Mouse (Mus musculus) Patski (cell line): ENCODE measurements around the gene Rtn1. TPM values are rescaled to one million over a fixed set of nuclear protein-coding genes. Genes with fewer than 3 reads are reported as not detected.
"Not testable (repeated sequence)": the region's sequence is repeated elsewhere in the genome, so short reads cannot be mapped to it uniquely, and the experiment has no call there.

Experiments used
- ATAC-seq: fragments of 100-300 bp; one replicate; pipeline ENCODE4 v1.8.0; 2021
- CTCF ChIA-PET: fragments of 350-600 bp; sonication (Branson Sonifier 250); formaldehyde crosslinking; loops from one replicate; lab custom pipeline; 2022; ENCODE audit warnings: inconsistent platforms; lab: Charles Lee
- POLR2A ChIA-PET: fragments of 350-600 bp; sonication (Branson Sonifier 250); formaldehyde crosslinking; loops from one replicate; lab custom pipeline; 2022; ENCODE audit warnings: antibody characterized with exemption, inconsistent platforms; lab: Charles Lee
- DNase-seq: peaks from one replicate; pipeline ENCODE4 v3.0.0-alpha.2; 2011; ENCODE audit warnings: low read depth, low spot score
- H3K27me3 ChIP-seq: fragments of 371-371 bp; one replicate; pipeline ENCODE4 v1.5.1; 2021
- CTCF ChIP-seq: fragments of 100-300 bp; IDR thresholded peaks from one replicate; pipeline ENCODE4 v1.5.1; 2021
- in situ Hi-C: fragments of 300-500 bp; cut with MboI; formaldehyde crosslinking; loops from 3 replicates; pipeline ENCODE4 v1.11.1; 2018; ENCODE audit warnings: low pct_unique_long_range_greater_than_20kb, mixed read lengths
- polyA plus RNA-seq: library from polyadenylated mRNA; unstranded; gene quantifications from one replicate; pipeline ENCODE4 v1.2.3, GENCODE M21; 2021

The Rtn1 gene
- polyA plus RNA-seq, 1 experiment from 2014 or later, result 15.0 TPM

- no peak for TF ChIP-seq CTCF
- CTCF ChIA-PET, result interaction anchor here (1.0 to 1.5 kb wide), 4 partner anchors 9 to 161 kb away, joined by 3 to 6 read pairs (median 3); no protein-coding TSS in a partner anchor
- in situ Hi-C loops, result no loop called here
- POLR2A ChIA-PET, result interaction anchor here (0.5 kb wide), 1 partner anchor 869 kb away, joined by 4 read pairs; no protein-coding TSS in a partner anchor
- DNase-seq (peak; percentile 51), ATAC-seq (peak; percentile 75)
- no peaks in the 10 kb centered on the region for H3K27me3 ChIP-seq
Measured at GRCm38 (mm10) chr12:72300971-72301370, 107.9 kb downstream of the Rtn1 start.

- DNase-seq, result no peak
- H3K27me3 ChIP-seq, result no peaks in the 10 kb centered on the region
- TF ChIP-seq CTCF, result no peak
- ChIA-PET POLR2A (no interaction called here), CTCF (no interaction called here)
- peak; percentile 70 for ATAC-seq
- in situ Hi-C loops, result no loop called here
Measured at GRCm38 (mm10) chr12:72298222-72298621, 110.6 kb downstream of the Rtn1 start.

GRCm38 (mm10) chr12:72296552-72296951, 112.3 kb downstream of the Rtn1 start:
- ATAC-seq (no peak), DNase-seq (no peak)
- H3K27me3 ChIP-seq, result no peaks in the 10 kb centered on the region
- ChIA-PET CTCF (no interaction called here), POLR2A (no interaction called here)
- TF ChIP-seq CTCF, result no peak
- in situ Hi-C loops, result no loop called here

GRCm38 (mm10) chr12:72293185-72293584, 115.7 kb downstream of the Rtn1 start:
- POLR2A ChIA-PET, H3K27me3 ChIP-seq, DNase-seq, in situ Hi-C loops, ATAC-seq: not testable (repeated sequence)
- CTCF ChIA-PET, result interaction anchor here (2.1 kb wide), 1 partner anchor 8 kb away, joined by 6 read pairs; no protein-coding TSS in a partner anchor

- in situ Hi-C loops, result no loop called here
Measured at GRCm38 (mm10) chr12:72292566-72292965, 116.3 kb downstream of the Rtn1 start.

GRCm38 (mm10) chr12:72291266-72291665, 117.6 kb downstream of the Rtn1 start:
- TF ChIP-seq CTCF, result no peak
- DNase-seq (no peak), ATAC-seq (no peak)
- ChIA-PET POLR2A (no interaction called here), CTCF (interaction anchor here (2.1 kb wide), 1 partner anchor 10 kb away, joined by 6 read pairs; no protein-coding TSS in a partner anchor)
- H3K27me3 ChIP-seq, result no peaks in the 10 kb centered on the region
- in situ Hi-C loops, result no loop called here

More at GRCm38 (mm10) chr12:72292566-72292965, 116.3 kb downstream of the Rtn1 start:
- DNase-seq (no peak), ATAC-seq (no peak)
- POLR2A ChIA-PET, result no interaction called here
- CTCF ChIA-PET, result interaction anchor here (2.1 kb wide), 1 partner anchor 9 kb away, joined by 6 read pairs; no protein-coding TSS in a partner anchor
- no peaks in the 10 kb centered on the region for H3K27me3 ChIP-seq
- no peak for TF ChIP-seq CTCF

- DNase-seq (no peak), ATAC-seq (no peak)
- no peaks in the 10 kb centered on the region for H3K27me3 ChIP-seq
- TF ChIP-seq CTCF, result no peak
- ChIA-PET POLR2A (no interaction called here), CTCF (no interaction called here)
- in situ Hi-C loops, result no loop called here
Measured at GRCm38 (mm10) chr12:72288215-72288614, 120.6 kb downstream of the Rtn1 start.

GRCm38 (mm10) chr12:72287332-72288004, 121.4 kb downstream of the Rtn1 start:
- ATAC-seq (no peak), DNase-seq (no peak)
- CTCF ChIA-PET, result no interaction called here
- in situ Hi-C loops, result no loop called here
- no peak for TF ChIP-seq CTCF
- no peaks in the 10 kb centered on the region for H3K27me3 ChIP-seq
- POLR2A ChIA-PET, result no interaction called here

GRCm38 (mm10) chr12:72285366-72286345, 123.2 kb downstream of the Rtn1 start:
- POLR2A ChIA-PET, result no interaction called here

GRCm38 (mm10) chr12:72284576-72284975, 124.3 kb downstream of the Rtn1 start:
- no peak for DNase-seq
- POLR2A ChIA-PET, result no interaction called here
- ATAC-seq, result no peak
- CTCF ChIA-PET, result interaction anchor here (0.7 kb wide), 1 partner anchor 105 kb away, joined by 3 read pairs; no protein-coding TSS in a partner anchor
- no peaks in the 10 kb centered on the region for H3K27me3 ChIP-seq
- in situ Hi-C loops, result no loop called here
- TF ChIP-seq CTCF, result no peak

More at GRCm38 (mm10) chr12:72285366-72286345, 123.2 kb downstream of the Rtn1 start:
- CTCF ChIA-PET, result no interaction called here
- no peak for ATAC-seq
- in situ Hi-C loops, result no loop called here
- TF ChIP-seq CTCF, result no peak
- DNase-seq, result no peak
- no peaks in the 10 kb centered on the region for H3K27me3 ChIP-seq
